Mouse (Mus musculus) gastrocnemius, postnatal 4 days (tissue): Measurements from ENCODE around the gene Fgfr2. TPM values are rescaled to one million over a fixed set of nuclear protein-coding genes. Genes with fewer than 3 reads are reported as not detected.
"Not testable (repeated sequence)": the region's sequence is repeated elsewhere in the genome, so short reads cannot be mapped to it uniquely, and the experiment has no call there.

Experiments used
- DNase-seq, 2 experiments: peaks; one replicate each; pipeline ENCODE4 v3.0.0; 2021 to 2022; ENCODE audit warnings: low spot score in 2 of 2, mixed read lengths in 2 of 2
- total RNA-seq, 2 experiments: library from RNA; stranded (reverse); gene quantifications; 2 replicates each; pipeline ENCODE4 v1.2.3; 2021

Fgfr2 gene
- total RNA-seq, 2 experiments from 2014 or later = 6.5 to 8.0 TPM

DNA sequence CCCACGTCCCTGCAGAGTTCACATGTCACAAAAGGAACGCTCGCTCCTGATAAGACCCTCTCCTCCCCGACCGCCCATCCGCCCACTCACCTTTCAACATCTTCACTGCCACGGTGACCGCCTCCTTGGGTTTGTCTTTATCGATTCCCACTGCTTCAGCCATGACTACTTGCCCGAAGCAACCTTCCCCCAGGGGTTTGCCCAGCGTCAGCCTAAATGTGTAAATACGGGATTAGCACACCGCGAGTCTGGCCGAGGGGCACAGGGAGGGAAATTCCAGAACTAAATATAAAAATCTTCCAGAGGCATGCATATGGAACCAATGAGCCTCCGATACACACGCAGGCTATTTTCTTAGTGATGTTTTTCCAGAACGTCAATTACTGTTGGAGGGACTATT is 2940.6 kb downstream of the Fgfr2 start:
- DNase-seq = no peak

DNA sequence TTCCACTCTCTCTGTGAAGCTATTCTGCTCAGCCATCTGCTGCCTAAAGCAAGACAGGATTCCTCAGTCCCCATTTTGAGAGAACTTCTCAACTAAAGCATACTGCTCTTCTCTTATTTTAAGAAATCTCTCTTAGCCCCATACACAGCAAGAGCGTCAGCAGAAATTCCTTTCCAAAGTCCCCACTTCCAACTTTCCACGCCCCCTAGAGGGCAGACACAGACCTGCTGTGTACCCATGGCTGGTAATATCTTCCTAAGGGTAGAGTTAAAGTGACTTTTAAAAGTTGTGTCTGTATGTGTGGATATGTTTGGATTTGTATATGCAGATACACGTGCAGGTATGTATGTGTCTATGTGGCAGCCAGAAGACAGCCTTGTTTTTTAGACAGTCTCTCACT is 2944.2 kb downstream of the Fgfr2 start:
- no peak for DNase-seq

- no peak for DNase-seq
These were observed 2946.1 kb downstream of the Fgfr2 start for GRCm38 (mm10) chr7:130177009-130177408.

GRCm38 (mm10) chr7:130174525-130174924 is 2948.6 kb downstream of the Fgfr2 start:
- peak in 1 of 2 experiments; percentile 48 for DNase-seq

GRCm38 (mm10) chr7:130173914-130174313 is 2949.2 kb downstream of the Fgfr2 start:
- DNase-seq = no peak

- DNase-seq = no peak
These were observed 2953.0 kb downstream of the Fgfr2 start for GRCm38 (mm10) chr7:130170144-130170543.

DNA sequence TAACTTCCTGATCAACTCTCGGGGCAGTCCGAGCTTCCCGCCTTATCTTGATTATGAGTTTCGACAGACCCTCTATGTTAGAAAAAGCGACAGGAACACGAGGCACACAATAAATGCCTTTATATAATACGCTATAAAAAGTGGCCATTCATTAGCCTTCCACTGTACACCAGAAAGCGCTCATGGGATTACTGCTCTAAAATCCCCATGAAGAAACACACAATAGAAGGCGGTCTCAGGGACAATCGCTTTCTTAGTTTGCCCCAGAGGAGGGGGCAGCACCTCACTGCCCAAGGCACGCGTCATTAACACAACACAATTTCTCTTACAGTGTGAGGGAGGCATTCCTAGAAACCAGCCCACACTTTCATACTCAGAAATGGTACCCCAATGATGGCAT is 2954.9 kb downstream of the Fgfr2 start:
- DNase-seq = no peak

DNA sequence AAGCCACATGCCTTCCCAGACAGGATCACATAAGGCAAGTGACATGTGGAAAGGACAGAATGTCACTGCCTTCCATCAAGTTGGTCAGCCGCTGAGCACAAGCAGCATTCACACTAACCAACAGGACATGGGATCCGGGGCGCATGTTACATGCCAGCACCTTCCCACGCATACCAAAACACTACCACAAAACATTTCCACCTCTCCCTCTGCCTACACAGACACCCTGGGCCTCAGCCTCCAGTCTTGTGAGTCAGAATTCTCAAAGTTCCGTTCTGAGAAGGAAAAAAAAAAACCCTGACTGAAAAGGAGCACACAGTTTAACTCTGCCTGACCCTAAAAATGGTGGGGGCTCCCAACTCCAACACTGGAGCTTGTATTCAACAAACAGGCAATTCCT is 2955.9 kb downstream of the Fgfr2 start:
- DNase-seq = no peak

GRCm38 (mm10) chr7:130166190-130166589 is 2957.0 kb downstream of the Fgfr2 start:
- no peak for DNase-seq

DNA sequence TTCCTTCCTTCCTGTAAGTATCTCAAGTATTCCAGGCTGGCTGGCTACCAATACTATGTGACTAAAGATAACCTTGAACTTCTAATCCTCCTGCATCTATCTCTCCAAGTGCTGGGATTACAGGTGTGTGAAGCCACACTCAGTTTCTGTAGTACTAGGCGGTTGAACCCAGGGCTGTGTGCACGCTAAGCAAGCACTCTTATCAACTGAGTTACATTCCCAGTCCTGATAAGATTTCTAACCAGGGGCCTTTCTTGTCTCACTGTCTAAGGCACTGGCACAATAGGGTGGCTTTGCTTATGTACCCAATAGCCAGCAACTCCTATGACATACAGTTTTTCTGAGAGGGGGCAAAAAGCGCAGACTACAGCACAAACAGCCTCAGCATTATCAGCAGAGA is 2957.7 kb downstream of the Fgfr2 start:
- no peak for DNase-seq

DNA sequence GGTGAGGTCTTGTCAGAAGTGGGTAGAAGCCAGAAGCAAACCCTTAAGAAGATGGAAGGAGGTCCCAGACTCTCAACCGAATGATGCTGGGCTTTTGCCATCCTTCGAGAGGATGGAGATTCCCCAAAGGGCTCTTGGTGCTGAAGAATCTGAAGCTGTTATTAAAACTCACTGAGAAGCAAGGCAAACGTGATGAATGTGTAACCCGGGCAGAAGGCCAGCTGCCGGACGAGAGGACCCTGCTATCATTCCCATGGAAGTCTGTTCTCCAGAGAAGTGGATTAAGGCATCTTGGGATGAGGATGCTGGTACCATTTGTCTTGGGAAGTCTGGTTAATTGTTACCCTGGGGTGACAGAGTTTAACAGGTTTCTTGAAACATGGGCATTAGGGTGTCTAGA is 2960.4 kb downstream of the Fgfr2 start:
- DNase-seq = no peak

DNA sequence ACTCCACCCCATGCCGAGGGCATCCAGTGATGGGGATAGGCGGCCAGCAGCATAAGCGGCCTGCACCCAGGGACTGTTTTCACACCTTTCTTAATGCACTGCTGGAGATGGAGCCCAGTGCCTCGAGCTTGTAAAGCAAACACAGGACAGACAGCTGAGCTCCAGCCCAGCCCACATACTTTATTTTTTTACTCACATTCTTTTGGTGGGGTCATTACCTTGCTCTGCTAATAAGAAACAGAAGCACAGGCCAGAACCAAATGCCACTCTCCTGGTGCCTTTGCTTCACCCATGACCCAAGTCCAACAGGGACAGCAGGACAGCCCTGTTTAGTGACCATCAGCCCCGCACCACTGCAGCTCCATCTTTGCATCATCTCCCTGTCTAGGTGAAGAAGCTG is 2961.6 kb downstream of the Fgfr2 start:
- no peak for DNase-seq

DNA sequence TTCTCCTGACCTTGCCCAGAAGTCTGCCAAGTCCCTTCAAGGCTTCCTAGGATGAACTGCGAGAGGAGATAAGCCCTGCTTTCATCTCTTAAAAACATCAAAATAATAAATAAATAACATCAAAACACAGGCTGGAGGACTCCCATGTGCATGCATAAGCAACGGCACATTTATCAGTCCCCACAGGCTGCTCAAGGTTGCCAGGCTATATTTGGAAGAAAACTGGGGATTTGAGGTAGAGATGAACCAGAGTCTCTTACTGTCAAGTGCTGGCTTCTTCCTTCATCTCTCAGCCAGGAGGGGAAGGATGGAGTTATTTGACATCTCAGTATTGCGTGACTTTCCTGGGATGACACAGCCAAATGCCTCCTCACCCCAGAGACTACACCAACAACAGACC is 2964.3 kb downstream of the Fgfr2 start:
- no peak for DNase-seq

GRCm38 (mm10) chr7:130153363-130153969 is 2969.7 kb downstream of the Fgfr2 start:
- DNase-seq = no peak

DNA sequence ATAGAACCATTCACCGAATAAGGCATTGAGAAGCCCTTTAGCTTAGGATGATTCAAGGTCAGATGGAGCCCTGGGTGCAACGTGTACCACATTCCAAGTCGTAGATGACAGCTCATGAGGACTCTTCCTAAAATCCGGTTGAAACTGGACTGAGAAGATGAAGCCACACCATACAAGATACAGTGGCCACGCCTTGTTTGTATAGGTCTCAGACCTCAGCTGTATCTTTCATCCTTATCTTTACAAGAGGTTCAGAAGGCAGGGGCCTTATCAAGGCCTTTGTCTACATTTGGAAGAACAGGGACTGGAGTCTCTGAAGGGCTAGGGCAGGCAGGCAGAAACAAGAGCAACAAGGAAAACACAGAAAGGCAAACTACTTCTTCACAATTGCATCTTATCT is 2974.2 kb downstream of the Fgfr2 start:
- DNase-seq = no peak

DNA sequence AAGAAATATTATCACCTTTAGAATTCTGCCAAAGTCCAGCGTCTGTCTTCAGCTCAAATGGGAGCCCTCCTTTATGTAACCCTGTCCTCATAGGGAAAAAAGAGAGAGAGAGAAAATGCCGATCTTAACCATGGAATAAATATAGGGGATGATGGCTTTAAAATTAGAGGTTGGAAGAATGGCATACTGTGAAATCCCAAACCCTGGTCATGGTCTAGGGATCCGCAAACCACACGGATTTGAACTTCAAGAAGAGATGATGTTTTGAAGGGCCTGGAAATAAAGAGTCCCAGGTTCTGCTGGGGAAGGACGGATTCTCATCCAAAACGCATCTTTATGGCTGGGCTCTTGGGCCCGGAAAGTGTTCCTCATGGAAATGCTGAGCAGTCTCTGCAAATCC is 2975.9 kb downstream of the Fgfr2 start:
- no peak for DNase-seq

DNA sequence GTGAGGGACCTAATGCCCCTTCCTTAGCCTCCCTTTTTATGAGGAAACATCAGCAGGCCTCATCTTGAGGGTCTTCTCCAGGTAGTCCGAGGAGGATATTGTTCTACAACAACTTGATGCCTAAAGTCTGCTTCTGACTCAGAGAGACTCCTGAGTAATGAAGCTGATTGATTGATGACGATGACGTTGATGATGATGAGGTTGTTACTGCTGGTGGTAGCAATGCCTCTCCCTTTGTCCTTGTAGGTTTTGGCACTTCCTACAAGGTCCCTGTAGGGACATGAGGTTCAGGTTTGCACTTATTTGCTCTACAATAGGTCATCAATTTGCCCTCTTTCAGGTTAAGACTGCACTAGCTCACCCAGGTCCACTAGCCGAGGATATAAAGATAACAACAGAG is 2977.9 kb downstream of the Fgfr2 start:
- no peak for DNase-seq

DNA sequence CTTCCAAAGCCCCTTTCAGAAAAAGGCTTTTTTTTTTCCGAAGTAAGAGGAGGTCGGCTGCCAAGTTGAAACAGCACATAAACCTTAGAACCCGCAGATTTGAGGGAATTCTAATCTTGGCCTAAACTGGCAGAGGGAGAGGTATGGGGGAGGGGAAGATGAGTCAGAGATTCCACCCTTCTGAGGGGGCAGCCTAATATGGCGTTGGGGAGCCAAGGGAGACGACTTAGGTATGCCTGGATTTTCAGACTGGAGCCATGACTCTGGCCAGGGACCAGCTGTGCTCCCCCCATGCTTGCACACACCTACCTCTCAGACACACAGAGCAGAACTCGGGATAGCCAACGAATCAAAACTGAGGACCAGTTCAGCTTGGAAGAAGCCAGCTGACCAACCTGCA is 2979.8 kb downstream of the Fgfr2 start:
- DNase-seq = no peak

- DNase-seq = no peak
These were observed 2981.9 kb downstream of the Fgfr2 start for GRCm38 (mm10) chr7:130141088-130141873.

- no peak for DNase-seq
These were observed 2988.2 kb downstream of the Fgfr2 start for GRCm38 (mm10) chr7:130134924-130135365.

DNA sequence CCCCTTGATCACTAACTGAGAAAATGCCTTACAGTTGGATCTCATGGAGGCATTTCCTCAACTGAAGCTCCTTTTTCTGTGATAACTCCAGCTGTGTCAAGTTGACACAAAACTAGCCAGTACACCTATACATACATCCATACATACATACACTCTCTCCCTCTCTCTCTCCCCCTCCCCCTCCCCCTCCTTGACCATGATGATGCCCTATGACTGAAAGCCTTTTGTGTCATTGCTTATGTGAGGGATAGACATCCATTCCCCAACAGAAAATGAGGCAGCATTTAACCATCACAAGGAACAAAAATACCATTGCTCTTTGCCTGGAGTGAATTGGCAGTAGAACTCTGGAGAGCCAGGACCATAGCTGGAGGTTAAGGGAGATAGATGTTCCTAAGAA is 2988.7 kb downstream of the Fgfr2 start:
- DNase-seq = not testable (repeated sequence)

GRCm38 (mm10) chr7:130130226-130130625 is 2992.9 kb downstream of the Fgfr2 start:
- no peak for DNase-seq
